Mouse (Mus musculus) mouse trophoblast stem cell (cell line): ENCODE results near the gene Pik3r1.

ENCODE experiments used
- in situ Hi-C, 2 experiments: fragments of 300-500 bp; cut with MseI, MboI; formaldehyde crosslinking; loops; 2 replicates in 1 of 2; 3 replicates in 1 of 2; pipeline ENCODE4 v1.15.1; 2025

The Pik3r1 gene

GRCm38 (mm10) chr13:101767809-101768629 lies at the start of gene Pik3r1:
Pik3r1 (minus strand) TSS chr13:101768217.
- in situ Hi-C loops = no loop called here

GRCm38 (mm10) chr13:101813267-101813900 lies 45.4 kb upstream of the Pik3r1 start:
- in situ Hi-C loops = no loop called here

- in situ Hi-C loops = no loop called here
Observed at GRCm38 (mm10) chr13:101812341-101812740, 44.3 kb upstream of the Pik3r1 start.

- in situ Hi-C loops = no loop called here
Observed at GRCm38 (mm10) chr13:101811882-101812281, 43.9 kb upstream of the Pik3r1 start.

GRCm38 (mm10) chr13:101810667-101811066 lies 42.6 kb upstream of the Pik3r1 start:
- in situ Hi-C loops = no loop called here

GRCm38 (mm10) chr13:101809796-101810195 lies 41.8 kb upstream of the Pik3r1 start:
- in situ Hi-C loops = no loop called here

- in situ Hi-C loops = no loop called here
Observed at GRCm38 (mm10) chr13:101805559-101806091, 37.6 kb upstream of the Pik3r1 start.

GRCm38 (mm10) chr13:101801372-101802186 lies 33.6 kb upstream of the Pik3r1 start:
- in situ Hi-C loops = no loop called here

- in situ Hi-C loops = no loop called here
Observed at GRCm38 (mm10) chr13:101800833-101801371, 32.9 kb upstream of the Pik3r1 start.

GRCm38 (mm10) chr13:101800021-101800596 lies 32.1 kb upstream of the Pik3r1 start:
- in situ Hi-C loops = no loop called here

- in situ Hi-C loops = no loop called here
Observed at GRCm38 (mm10) chr13:101799318-101799717, 31.3 kb upstream of the Pik3r1 start.

- in situ Hi-C loops = no loop called here
Observed at GRCm38 (mm10) chr13:101798522-101798921, 30.5 kb upstream of the Pik3r1 start.

GRCm38 (mm10) chr13:101796983-101797382 lies 29.0 kb upstream of the Pik3r1 start:
- in situ Hi-C loops = no loop called here

- in situ Hi-C loops = no loop called here
Observed at GRCm38 (mm10) chr13:101785705-101786104, 17.7 kb upstream of the Pik3r1 start.

- in situ Hi-C loops = no loop called here
Observed at GRCm38 (mm10) chr13:101784651-101785289, 16.8 kb upstream of the Pik3r1 start.

- in situ Hi-C loops = no loop called here
Observed at GRCm38 (mm10) chr13:101779011-101779410, 11.0 kb upstream of the Pik3r1 start.

- in situ Hi-C loops = no loop called here
Observed at GRCm38 (mm10) chr13:101777851-101778250, 9.8 kb upstream of the Pik3r1 start.

- in situ Hi-C loops = no loop called here
Observed at GRCm38 (mm10) chr13:101771071-101771470, 3.1 kb upstream of the Pik3r1 start.

- in situ Hi-C loops = no loop called here
Observed at GRCm38 (mm10) chr13:101769955-101770354, 1.9 kb upstream of the Pik3r1 start.

- in situ Hi-C loops = no loop called here
Observed at GRCm38 (mm10) chr13:101768630-101768991, 594 bp upstream of the Pik3r1 start.
